Mouse (Mus musculus): ENCODE measurements around the gene Aff3.

Gene Aff3

DNA sequence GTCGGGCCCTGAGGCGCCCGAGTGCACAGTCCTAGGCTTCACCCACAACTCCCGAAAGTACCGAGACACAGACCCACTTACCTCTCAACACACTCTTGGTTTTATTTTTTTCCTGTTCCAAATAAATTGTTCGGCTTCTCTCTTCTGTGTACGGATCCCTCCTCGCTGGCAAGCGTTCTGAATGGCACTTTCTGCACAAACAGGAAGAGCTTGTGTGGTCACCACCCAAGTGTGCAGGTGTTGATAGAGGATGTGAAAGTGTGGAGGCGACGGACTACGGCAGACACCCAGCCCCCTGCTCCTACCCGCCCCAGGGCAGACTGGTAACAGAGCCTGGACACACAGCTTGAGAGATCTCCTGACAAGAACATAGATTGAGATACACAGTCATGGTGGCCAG lies at the start of gene Aff3:
Aff3 (minus strand) TSS at position 179 of the 400 bp plus-strand sequence.
- DNase-seq (ENCODE audit: low spot score in 2 of 2), result no peak

DNA sequence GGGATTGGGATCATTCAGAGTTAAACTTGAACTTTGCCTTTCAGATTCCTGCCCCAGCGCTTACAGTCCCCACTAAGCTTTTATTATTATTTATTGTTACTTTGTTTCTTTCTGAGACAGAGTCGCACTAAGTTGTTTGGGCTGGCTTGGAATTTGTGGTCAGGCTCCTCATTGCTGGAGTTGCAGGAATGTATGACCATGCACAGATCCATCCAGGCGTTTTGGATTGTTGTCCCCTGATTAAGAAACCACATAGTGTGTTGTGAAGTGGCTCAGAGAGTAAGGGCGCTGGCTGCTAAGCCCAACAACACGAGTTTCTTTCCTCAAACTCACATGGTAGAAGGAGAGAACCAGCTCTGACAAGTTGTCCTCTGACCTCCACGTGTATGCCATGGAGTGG lies 35.9 kb upstream of the Aff3 start:
- no peak for DNase-seq (ENCODE audit: low spot score in 2 of 2)

DNA sequence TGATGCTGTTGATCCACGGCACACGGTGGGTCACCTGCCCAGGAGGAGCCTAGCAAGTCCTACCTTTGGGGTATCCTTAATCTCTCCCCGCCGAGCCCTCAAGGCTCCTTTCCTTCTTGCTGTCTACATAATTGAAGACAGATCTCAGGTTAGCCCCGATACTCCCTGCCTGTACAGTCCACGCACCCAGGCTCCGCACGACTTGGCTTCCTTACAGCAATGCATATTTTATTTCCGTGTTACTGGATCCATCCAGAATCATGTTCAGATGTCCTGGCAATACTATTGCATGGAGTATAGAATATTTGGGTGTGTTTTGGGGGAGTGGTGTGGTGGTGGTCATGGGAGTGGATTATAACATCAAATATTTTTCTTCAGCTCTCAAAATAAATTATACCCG lies 34.5 kb upstream of the Aff3 start:
- DNase-seq (ENCODE audit: low spot score in 2 of 2), result no peak

DNA sequence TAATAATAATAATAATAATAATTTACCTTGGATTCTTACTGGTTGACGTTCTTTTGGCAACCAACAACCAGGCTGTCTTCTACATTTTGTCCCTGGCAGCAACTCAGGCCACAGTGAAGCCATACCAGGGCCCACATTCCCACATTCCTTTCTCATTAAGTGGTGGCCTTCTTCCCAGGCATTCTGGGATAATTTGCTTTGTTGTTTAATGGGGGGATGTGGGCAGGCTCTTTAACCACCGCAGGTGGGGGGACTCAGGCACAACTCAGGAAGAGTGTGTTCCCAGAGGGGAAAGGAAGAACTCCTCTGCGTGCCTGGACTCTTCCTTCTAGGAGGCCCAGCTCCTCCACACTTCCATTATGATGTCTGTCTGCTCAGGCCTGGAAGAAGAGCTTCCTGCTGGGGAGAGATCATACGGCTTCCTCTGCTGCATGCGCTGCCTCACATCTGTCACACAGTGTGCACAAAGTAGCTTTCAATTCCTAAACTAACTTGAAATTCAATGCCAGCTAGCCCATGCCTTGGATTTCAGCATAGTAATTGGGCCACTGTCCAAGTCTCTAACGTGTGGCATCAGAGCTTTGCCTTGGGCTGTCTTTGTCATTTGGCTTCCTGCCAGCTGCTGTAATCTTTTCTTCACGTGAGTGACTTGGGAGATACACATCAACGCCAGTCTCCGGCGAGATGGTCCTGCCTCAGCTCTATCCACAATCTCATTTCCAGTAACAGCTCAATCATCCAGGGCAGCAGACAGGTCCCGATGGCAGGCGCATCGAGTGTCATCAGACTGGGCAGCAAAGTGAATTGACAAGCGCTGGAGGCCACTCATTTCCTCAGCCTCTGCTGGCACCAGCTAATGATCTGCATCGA lies 31.3 kb upstream of the Aff3 start:
- no peak for DNase-seq (ENCODE audit: low spot score in 2 of 2)

DNA sequence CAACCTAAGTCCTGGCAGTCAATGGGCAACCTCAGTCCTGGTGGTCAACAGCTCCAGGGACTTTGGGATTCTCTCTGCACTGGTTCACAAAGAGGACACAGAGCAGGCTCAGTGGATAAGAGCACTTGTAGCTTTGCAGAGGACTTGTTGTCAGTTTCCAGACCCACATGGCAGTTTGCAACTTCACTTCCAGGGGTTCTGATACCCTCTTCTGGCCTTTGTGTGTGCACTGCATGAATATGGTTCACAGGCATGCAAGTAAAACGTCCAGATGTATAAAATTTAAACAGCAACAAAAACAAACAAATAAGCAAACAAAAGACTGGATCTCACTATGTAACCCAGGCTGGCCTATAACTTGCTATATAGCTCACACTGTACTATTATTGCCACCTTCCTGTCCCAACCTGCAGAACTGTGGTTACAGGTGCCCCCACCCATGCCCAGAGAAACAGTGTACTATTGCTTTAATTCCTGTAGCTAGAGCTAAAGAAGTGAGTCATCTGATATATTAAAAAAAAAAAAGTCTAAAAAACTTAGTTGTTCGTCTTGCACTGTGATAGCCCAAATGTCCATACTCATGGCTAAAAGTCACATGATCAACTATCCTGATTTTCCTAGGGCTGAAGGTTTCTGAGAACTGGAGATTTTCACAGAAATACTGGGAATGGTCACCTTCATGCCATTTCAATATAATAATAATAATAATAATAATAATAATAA lies 30.5 kb upstream of the Aff3 start:
- DNase-seq (ENCODE audit: low spot score in 2 of 2), result no peak

DNA sequence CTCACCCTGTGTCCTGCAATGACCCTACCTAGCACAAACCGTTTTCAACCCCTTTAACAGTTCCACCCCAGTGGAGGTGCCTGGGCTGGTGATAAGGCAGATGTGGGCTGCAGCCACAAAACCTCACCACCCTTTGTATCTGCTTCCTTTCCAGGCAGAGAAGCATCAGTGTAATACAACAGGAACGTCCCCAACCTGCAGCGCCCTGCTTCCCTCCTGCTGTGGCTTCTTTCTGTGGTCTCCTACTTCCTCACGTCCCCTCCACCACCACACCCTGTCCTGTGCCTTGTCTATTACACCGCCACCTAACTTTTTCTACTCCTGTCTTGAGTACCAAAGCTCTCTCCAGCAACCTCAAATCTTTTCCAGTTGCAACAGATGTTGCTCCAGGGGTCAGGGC lies 29.4 kb upstream of the Aff3 start:
- no peak for DNase-seq (ENCODE audit: low spot score in 2 of 2)

DNA sequence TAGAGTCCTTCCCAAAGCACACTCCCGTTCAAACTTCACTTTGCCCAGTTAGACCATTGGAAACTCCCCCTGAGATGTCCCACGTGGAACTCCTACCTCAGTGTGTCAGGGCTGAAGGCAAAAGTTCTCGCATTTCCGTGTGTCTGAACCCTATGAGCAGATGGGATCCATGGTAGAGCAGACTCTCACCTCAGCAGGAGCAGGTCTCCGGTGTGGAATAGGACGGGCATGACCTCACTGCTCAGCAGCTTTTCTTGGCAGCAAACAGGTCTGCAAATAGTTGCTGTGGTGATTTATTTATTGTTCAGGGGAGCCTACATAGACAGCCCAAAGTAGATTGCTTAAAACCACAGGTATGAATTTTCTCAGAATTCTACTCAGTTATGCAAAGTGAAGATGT lies 25.7 kb upstream of the Aff3 start:
- DNase-seq (ENCODE audit: low spot score in 2 of 2), result no peak

DNA sequence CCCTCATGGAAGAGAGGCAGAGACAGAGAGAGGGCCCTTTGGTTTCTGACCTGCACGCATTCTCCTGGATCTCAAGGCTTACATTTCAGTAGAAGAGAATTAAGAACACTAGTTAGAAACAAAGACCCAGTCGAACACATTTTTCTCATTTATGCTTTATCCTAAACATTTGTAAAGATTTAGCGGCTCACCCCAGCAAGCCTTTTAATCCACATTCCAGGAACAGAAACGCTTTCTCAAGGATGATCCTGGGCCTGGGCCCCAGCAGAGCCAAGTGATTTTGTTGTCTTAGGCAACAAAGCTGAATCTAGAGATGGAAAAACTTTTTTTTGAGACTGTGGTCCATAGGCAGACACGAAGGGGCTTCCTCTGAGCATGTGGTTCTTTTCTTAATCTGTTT lies 23.5 kb upstream of the Aff3 start:
- no peak for DNase-seq (ENCODE audit: low spot score in 2 of 2)

DNA sequence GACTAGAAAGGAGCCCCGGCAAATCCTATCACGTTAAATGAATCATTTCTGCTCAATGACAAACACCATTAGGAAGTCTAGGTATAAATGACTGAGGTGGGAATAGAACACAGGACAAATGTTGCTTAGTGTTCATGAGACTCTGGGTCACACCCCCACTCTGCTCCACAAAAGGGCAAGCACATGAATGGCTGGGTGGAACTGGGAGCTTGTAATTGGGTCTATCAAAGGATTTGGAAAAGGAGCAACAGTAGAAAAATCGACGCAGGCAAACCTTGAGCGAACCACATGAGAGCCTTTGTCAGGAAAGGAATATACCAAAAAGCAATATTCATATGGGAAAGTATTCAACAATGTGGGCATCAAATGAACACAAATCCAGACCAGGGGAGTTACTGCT lies 21.0 kb upstream of the Aff3 start:
- DNase-seq (ENCODE audit: low spot score in 2 of 2), result no peak

DNA sequence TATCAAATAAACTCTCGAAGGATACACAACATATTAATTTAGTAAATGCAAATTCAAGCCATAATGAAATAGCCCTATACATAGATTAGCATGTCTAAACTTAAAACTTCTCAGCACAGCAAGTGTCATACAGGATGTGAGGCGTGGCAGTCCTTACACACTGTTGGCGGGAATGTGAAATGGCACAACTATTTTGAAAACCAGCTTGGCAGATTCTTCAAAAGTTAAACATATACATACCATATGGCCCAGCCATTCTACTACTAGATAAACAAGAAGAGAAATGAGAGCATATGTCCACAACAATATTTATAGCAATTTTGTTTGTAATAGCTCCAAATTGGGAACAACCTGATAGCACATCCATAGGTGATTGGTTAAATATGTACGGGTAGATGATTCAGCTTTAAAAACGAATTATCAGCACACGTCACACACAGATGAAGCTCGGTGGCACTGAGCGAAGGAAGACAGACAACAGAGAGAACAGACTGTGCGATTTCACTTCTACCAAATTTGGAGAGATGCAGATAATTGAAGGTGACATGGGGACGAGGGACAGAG lies 18.5 kb upstream of the Aff3 start:
- DNase-seq (ENCODE audit: low spot score in 2 of 2), result no peak

DNA sequence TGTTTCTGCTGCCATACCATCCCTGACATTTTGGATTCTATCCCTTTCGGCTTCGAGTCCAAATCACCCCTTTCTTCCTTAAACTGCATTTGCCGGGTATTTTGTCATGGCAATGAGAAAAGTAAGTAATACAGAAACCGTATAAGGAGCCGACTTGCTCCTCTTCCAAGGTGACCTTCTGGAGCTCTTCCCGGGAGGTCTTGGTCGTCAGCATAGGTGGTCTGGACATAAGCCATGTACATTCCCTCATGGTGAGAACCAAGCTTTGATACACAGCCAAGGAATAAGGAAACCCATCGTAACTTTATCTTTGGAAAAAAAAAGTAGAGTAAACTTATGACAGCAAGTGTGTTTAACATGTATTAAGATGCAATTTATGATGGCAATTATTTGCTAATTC lies 15.1 kb upstream of the Aff3 start:
- no peak for DNase-seq (ENCODE audit: low spot score in 2 of 2)

DNA sequence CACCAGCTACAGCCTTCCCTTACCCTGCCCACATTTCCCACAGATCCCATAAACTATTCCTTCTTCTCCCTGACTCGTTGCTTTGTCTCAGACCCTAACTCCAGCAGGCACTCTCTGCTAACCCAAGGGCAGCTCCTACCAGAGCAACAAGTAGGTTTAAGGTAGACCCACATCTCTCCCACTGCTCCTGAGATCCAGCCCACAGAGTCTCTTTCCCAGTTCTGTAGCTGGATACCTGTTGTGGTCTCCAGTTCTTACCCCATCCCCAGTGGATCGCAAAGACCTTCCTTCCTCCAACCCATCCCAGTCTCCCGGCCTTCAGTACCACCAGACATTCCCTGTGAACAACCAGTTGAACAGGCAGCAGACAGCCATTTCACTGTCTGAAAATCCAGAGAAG lies 7.0 kb upstream of the Aff3 start:
- DNase-seq (ENCODE audit: low spot score in 2 of 2), result no peak

DNA sequence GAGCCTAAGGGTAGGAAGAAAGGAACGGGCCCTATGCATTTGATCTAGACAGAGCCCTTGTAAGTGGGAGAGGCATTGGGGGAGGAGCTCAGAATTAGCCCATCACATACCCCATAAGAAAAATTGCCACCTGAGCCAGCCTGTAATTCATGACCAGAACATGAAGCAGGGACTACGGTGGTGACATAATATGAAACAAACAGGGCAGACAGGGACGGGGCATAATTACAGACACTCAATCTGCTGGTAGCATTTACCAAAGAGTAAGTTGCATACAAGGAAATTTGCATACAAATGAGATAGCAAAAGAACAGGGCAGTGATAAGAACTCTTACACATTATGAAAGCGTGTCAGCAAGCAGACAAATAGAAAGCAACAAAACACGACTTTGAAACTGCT lies 6.3 kb upstream of the Aff3 start:
- DNase-seq (ENCODE audit: low spot score in 2 of 2), result no peak

DNA sequence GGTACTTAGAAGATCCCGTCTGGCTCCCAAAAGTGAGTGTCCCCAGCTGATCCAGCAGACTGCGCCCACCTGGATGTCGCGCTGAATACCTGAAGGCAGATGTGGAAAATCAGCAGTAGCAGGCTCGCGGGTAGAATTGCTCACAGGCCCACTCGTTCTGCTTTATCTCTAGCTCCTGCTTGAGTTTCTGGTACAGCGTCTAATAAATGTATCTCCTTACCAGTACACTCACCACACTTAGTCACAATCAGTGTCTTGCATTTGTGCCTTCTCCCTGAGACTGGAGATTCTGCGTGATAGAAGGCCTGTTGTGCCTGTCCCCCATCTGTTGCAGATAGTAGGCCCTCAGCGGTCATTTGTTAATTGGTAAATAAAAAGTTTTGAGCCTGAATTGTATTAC lies 3.6 kb upstream of the Aff3 start:
- no peak for DNase-seq (ENCODE audit: low spot score in 2 of 2)

DNA sequence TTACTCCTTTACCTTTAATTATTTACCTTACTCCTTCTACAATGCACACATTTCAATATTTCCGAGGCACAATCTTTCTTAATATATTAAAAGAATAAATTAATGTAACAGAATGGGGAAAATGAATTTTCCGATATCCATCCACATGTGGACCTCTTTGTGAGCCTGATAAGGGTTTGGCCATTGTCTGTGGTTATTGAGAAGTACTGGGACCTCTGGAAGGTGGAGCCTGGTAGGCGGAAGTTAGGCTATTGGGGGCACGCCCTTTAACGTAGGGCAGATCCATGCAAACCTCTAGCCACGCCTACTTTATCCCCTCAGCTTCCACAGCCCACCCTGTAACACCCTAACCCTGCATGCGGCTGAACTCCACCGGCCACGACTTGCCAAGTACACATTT lies 3.1 kb upstream of the Aff3 start:
- no peak for DNase-seq (ENCODE audit: low spot score in 2 of 2)

DNA sequence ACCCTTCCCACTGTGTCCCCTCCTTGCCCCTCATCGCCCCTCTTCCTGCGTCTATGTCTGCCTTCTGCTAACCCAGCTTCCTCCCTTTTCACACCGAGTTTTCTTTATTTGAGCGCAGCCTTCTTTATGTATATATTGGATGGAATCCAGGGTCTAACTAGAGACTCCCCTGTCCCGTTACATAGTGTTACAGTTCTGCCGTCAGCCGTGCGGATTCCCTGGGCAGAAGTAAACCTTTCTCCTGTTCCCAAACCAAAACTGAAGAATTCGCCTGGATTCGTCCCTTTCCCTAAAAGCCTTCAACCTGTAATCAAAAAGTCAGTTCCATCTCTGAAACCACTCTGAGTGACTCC lies 2.0 kb upstream of the Aff3 start:
- DNase-seq (ENCODE audit: low spot score in 2 of 2), result no peak

DNA sequence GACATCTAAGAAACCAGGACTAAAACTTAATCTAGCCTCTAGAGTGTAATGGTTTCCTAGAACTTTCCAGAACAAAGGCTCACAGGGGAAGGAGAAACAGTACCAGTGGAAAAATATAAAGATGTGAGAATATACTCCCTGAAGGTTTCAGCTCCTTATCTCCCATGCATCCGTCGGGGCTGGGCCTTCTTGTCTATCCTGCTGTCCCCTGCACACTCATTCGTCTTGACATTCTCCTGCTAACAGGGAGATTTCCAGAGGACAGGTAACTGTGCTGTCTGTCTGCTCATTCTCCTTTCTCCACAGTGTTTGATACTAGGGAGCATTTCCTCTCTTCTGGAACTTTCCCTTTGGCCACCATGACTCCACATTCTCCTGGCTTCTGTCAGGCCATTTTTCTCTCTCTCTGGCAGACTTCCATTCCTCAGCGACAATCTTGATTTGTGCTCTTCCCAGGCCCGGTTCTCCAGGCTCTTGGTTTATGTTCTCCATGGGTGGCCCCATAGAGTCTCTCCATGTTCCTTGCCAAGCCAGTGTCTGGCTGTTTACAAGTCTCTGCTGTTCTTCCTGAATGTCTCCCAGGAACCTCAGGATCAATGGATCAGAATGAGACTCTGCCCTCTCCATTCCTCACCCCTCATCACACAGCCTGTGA lies 1.5 kb upstream of the Aff3 start:
- DNase-seq (ENCODE audit: low spot score in 2 of 2), result no peak

DNA sequence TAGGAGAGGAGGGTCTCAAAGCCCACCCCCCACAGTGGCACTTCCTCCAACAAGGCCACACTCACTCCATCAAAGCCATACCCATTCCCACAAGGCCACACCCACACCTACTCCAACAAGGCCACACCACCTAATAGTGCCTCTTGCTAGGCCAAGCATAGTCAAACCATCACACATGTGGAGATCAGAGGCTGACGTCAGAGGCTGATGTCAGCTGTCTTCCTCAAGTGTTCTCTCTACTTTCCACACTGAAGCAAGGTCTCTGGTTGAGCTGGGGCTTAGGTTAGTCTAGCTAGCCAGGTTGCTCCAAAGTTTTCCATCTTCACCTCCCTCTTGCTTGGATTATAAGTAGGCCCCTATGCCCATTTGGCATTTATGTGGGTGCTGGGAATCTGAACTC lies 856 bp upstream of the Aff3 start:
- DNase-seq (ENCODE audit: low spot score in 2 of 2), result no peak

DNA sequence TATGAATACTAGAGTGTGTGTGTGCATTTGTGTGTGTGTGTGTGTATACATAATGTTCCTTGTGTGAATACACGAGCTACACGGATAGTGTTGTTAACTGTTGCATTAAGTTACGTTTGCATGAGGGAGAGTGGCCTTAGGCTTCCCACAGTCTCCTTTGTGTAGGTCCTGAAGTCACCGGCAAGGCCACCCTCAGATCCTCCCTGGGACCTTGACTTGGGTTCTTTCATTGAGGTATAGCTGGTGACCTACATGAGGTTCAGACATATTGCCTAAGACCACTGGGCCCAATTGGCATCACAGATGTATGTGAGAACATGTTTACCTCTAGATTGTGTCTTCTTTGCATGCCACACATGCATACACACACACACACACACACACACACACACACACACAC lies 494 bp downstream of the Aff3 start:
- DNase-seq (ENCODE audit: low spot score in 2 of 2), result no peak

DNA sequence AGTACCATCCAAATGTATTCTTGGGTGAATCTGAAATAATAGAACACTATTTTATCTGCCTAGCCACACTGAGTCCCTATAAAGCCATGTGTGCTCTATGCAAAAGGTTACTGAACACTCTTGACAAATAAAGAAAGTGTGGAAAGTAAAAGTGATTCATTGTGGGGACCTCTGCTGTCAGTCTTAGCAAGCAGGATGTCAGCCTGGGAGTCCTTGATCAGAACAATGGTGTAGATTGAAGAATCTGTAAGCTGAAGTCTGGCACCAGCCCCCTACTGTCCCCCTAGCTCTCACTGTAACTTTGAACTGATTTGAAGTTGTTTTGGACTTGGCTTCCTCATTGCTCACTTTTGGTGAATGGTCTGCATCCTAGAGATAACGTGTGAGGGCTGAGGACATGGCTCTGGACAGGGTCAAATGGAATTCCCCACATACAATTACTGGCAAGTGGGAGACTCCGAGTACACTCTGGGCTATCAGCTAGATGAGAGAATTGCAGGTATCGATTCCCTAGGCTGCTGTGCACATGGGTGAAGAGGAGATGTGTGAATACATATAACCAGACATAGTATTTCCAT lies 2.0 kb downstream of the Aff3 start:
- DNase-seq (ENCODE audit: low spot score in 2 of 2), result no peak

DNA sequence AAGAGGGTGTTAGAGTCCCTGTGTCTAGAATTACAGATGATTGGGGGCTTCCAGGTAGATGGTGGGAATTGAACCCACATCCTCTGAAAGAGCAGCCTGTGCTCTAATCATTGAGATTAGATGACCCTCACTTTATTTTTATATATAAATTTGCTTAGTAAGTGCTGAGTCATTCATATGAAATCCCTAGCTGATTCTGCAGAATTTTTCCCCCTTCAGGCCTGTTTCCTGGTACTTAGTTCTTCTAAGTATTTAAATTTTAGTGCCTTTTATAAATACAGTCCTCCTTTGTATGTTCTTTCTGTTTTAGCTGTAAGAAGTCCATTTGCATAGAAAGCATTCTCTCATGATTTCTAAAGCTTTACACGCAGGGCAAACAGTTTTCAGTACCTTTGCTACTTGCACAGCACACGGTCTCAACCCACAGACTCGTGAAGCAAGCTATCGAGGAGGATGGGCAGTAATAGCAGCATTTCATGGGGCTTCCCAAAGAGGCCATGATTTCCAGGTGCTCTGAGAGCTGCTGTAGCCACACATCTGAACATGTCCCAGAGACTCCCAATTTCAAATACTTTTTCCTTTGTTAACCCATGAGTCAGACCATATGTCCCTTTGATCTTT lies 5.7 kb downstream of the Aff3 start:
- no peak for DNase-seq (ENCODE audit: low spot score in 2 of 2)

DNA sequence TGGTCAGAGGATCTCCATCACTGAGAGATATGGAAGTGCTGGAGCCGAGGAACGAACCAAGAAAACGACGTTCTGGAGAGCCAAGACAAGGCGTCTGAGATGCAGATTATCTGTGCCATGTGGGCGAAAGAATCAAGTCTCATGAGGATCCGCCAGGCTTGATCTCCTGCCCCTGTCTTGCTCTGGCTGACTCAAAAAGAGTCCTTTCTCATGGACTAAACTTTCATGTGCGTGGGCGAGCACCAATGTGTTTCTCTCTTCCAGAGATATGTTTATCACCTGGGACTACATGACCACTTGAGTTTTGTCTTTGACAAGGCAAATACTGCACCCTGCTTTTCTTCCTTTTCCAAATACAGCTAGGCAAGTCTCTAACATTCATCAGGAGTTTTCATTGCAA lies 6.4 kb downstream of the Aff3 start:
- DNase-seq (ENCODE audit: low spot score in 2 of 2), result no peak
